Mouse (Mus musculus) G1E (cell line): ENCODE measurements around the gene Abca9. TPM values are rescaled to one million over a fixed set of nuclear protein-coding genes. Genes with fewer than 3 reads are reported as not detected.

Experiments used
- ATAC-seq: 2 replicates; pipeline ENCODE4 v1.8.0; 2016; ENCODE audit warnings: mild to moderate bottlenecking; ENCODE audit not compliant: insufficient number of reproducible peaks, poor library complexity, low FRiP score, severe bottlenecking; ENCODE audit errors: extremely low read depth
- DNase-seq: peaks from one replicate; pipeline ENCODE4 v3.0.0; 2012; ENCODE audit warnings: low spot score
- H3K27me3 ChIP-seq: 2 replicates; pipeline ENCODE4 v1.6.1; 2012; ENCODE audit warnings: mild to moderate bottlenecking, low read length, inconsistent platforms; ENCODE audit not compliant: insufficient read depth
- H3K36me3 ChIP-seq: replicated peaks from 2 replicates; pipeline ENCODE3; 2012; ENCODE audit warnings: mild to moderate bottlenecking, inconsistent platforms
- H3K4me1 ChIP-seq: 2 replicates; pipeline ENCODE4 v1.6.1; 2012; ENCODE audit warnings: low read depth, low read length, inconsistent platforms, mixed read lengths; ENCODE audit not compliant: insufficient read depth
- H3K4me3 ChIP-seq: 2 replicates; pipeline ENCODE4 v1.5.1; 2012; ENCODE audit warnings: low read depth, mild to moderate bottlenecking, inconsistent platforms, low read length, moderate library complexity, mixed read lengths
- H3K9me3 ChIP-seq: replicated peaks from 2 replicates; pipeline ENCODE4 v1.6.1; 2012; ENCODE audit warnings: inconsistent platforms
- CTCF ChIP-seq: IDR thresholded peaks from 2 replicates; pipeline ENCODE4 v1.5.1; 2012; ENCODE audit warnings: low read depth, low read length, inconsistent platforms, mixed read lengths
- GATA1 ChIP-seq: IDR thresholded peaks from 2 replicates; pipeline ENCODE4 v1.6.1; 2012; ENCODE audit warnings: borderline replicate concordance, low read length, inconsistent platforms, mixed read lengths
- GATA2 ChIP-seq: IDR thresholded peaks from 2 replicates; pipeline ENCODE4 v1.6.1; 2012; ENCODE audit warnings: low read depth, low read length, inconsistent platforms, borderline replicate concordance
- POLR2AphosphoS5 ChIP-seq: IDR thresholded peaks from 2 replicates; pipeline ENCODE4 v1.6.1; 2012; ENCODE audit warnings: low read depth, low read length, inconsistent platforms; ENCODE audit not compliant: insufficient replicate concordance
- TAL1 ChIP-seq: conservative IDR thresholded peaks from 2 replicates; pipeline ENCODE4 v1.6.1; 2012; ENCODE audit warnings: low read depth, low read length, inconsistent platforms, mixed read lengths
- polyA plus RNA-seq: library from polyadenylated mRNA; stranded (reverse); fragments of >175 nt; gene quantifications from 2 replicates; pipeline ENCODE4 v1.2.3, GENCODE M21; 2012
- total RNA-seq, 2 experiments: library from RNA; stranded (forward) in 1 of 2; stranded (reverse) in 1 of 2; fragments of 200-1000 nt in 1 of 2; fragments of >200 nt in 1 of 2; fragmentation: Nextera tagmentation in 1 of 2; gene quantifications; 2 replicates each; pipeline ENCODE4 v1.2.3; 2014 to 2017

Abca9 gene
- total and polyA plus RNA-seq, 3 experiments = 0.11 TPM; not detected in 2

GRCm38 (mm10) chr11:110171212-110171611, 3.2 kb upstream of the Abca9 start:
- no peak for DNase-seq
- H3K36me3 ChIP-seq = no peaks in the 10 kb centered on the region
- H3K4me1 ChIP-seq = no peaks in the 10 kb centered on the region
- no peak overlapping the region for H3K4me3 ChIP-seq
- TF ChIP-seq CTCF (no peak), GATA1 (no peak), GATA2 (no peak), POLR2AphosphoS5 (no peak), TAL1 (no peak)
- ATAC-seq = no peak; the same call in 1 of the 2 replicates
- peaks cover 15% of the 10 kb centered on the region for H3K9me3 ChIP-seq
- H3K27me3 ChIP-seq = no peaks in the 10 kb centered on the region

- Histone ChIP-seq H3K4me3 (no peak overlapping the region), H3K9me3 (peaks cover 21% of the 10 kb centered on the region), H3K36me3 (no peaks in the 10 kb centered on the region), H3K4me1 (no peaks in the 10 kb centered on the region), H3K27me3 (no peaks in the 10 kb centered on the region)
- ATAC-seq (no peak), DNase-seq (no peak)
- TF ChIP-seq TAL1 (no peak), CTCF (no peak), GATA2 (no peak), POLR2AphosphoS5 (no peak), GATA1 (no peak)
Measured at GRCm38 (mm10) chr11:110165822-110166221, 2.2 kb downstream of the Abca9 start.

- DNase-seq (no peak), ATAC-seq (no peak)
- Histone ChIP-seq H3K4me1 (no peaks in the 10 kb centered on the region), H3K36me3 (no peaks in the 10 kb centered on the region), H3K4me3 (no peak overlapping the region), H3K27me3 (no peaks in the 10 kb centered on the region), H3K9me3 (peaks cover 24% of the 10 kb centered on the region)
- TF ChIP-seq CTCF (no peak), POLR2AphosphoS5 (no peak)
Measured at GRCm38 (mm10) chr11:110165409-110165808, 2.6 kb downstream of the Abca9 start.

GRCm38 (mm10) chr11:110157059-110157458, 10.9 kb downstream of the Abca9 start:
- ATAC-seq = no peak
- no peak for TF ChIP-seq TAL1
- no peak for TF ChIP-seq GATA2
- TF ChIP-seq POLR2AphosphoS5 = no peak
- no peak for TF ChIP-seq GATA1
- no peak for TF ChIP-seq CTCF
- H3K4me1 ChIP-seq = no peaks in the 10 kb centered on the region
- no peaks in the 10 kb centered on the region for H3K36me3 ChIP-seq
- peaks cover 27% of the 10 kb centered on the region for H3K9me3 ChIP-seq
- DNase-seq = no peak
- H3K27me3 ChIP-seq = no peaks in the 10 kb centered on the region
- no peak overlapping the region for H3K4me3 ChIP-seq

- no peaks in the 10 kb centered on the region for H3K4me1 ChIP-seq
- peaks cover 28% of the 10 kb centered on the region for H3K9me3 ChIP-seq
- TF ChIP-seq TAL1 = no peak
- no peak for TF ChIP-seq CTCF
- TF ChIP-seq POLR2AphosphoS5 = no peak
- TF ChIP-seq GATA2 = no peak
- no peak for TF ChIP-seq GATA1
- no peaks in the 10 kb centered on the region for H3K36me3 ChIP-seq
- no peaks in the 10 kb centered on the region for H3K27me3 ChIP-seq
- H3K4me3 ChIP-seq = no peak overlapping the region
- DNase-seq = no peak
- no peak for ATAC-seq
Measured at GRCm38 (mm10) chr11:110155985-110156384, 12.0 kb downstream of the Abca9 start.

GRCm38 (mm10) chr11:110147640-110148039, 20.4 kb downstream of the Abca9 start:
- H3K36me3 ChIP-seq = no peaks in the 10 kb centered on the region
- H3K9me3 ChIP-seq = peaks cover 40% of the 10 kb centered on the region
- H3K4me3 ChIP-seq = no peak overlapping the region
- TF ChIP-seq CTCF (no peak), POLR2AphosphoS5 (no peak), GATA1 (no peak), TAL1 (no peak)
- DNase-seq (no peak), ATAC-seq (no peak)
- no peaks in the 10 kb centered on the region for H3K4me1 ChIP-seq
- H3K27me3 ChIP-seq = no peaks in the 10 kb centered on the region

- no peaks in the 10 kb centered on the region for H3K4me1 ChIP-seq
- no peak overlapping the region for H3K4me3 ChIP-seq
- no peaks in the 10 kb centered on the region for H3K27me3 ChIP-seq
- DNase-seq = no peak
- TF ChIP-seq GATA2 (no peak), POLR2AphosphoS5 (no peak), CTCF (no peak), GATA1 (no peak), TAL1 (no peak)
- H3K36me3 ChIP-seq = no peaks in the 10 kb centered on the region
- ATAC-seq = no peak
- peaks cover 33% of the 10 kb centered on the region for H3K9me3 ChIP-seq
Measured at GRCm38 (mm10) chr11:110145421-110145820, 22.6 kb downstream of the Abca9 start.
